Mouse (Mus musculus) kidney, adult 2 months (tissue): Measurements from ENCODE around the gene Tnni1. TPM values are rescaled to one million over a fixed set of nuclear protein-coding genes. Genes with fewer than 3 reads are reported as not detected.
A peak's percentile ranks its signal among the peaks of the same experiment; 100 is the strongest.

Experiments
- DNase-seq: peaks from one replicate; pipeline ENCODE4 v3.0.0; 2021
- H3K27ac ChIP-seq: fragments of 200-500 bp; 2 replicates; pipeline ENCODE4 v1.5.1; 2012; ENCODE audit warnings: low read depth, low read length, control low read depth, inconsistent platforms; ENCODE audit not compliant: insufficient read depth
- H3K27me3 ChIP-seq: fragments of 200-500 bp; replicated peaks from 2 replicates; pipeline ENCODE4 v1.6.1; 2012; ENCODE audit warnings: mild to moderate bottlenecking, moderate library complexity, low read length, inconsistent platforms; ENCODE audit not compliant: control insufficient read depth, insufficient read depth
- H3K36me3 ChIP-seq: fragments of 200-500 bp; 2 replicates; pipeline ENCODE4 v1.6.1; 2012; ENCODE audit warnings: mild to moderate bottlenecking, moderate library complexity, low read length, inconsistent platforms; ENCODE audit not compliant: control insufficient read depth, insufficient read depth
- H3K4me1 ChIP-seq: fragments of 200-500 bp; 2 replicates; pipeline ENCODE4 v1.6.1; 2011; ENCODE audit warnings: low read length; ENCODE audit not compliant: control insufficient read depth, insufficient read depth
- H3K4me3 ChIP-seq: fragments of 200-500 bp; 2 replicates; pipeline ENCODE4 v1.5.1; 2011; ENCODE audit warnings: mild to moderate bottlenecking, low read depth, low read length, control low read depth; ENCODE audit not compliant: insufficient read depth
- CTCF ChIP-seq: fragments of 200-500 bp; conservative IDR thresholded peaks from 2 replicates; pipeline ENCODE4 v1.5.1; 2011; ENCODE audit warnings: low read depth, mild to moderate bottlenecking, control low read depth, low read length, moderate library complexity, mixed read lengths; ENCODE audit not compliant: insufficient read depth, insufficient read length
- POLR2A ChIP-seq: fragments of 200-500 bp; IDR thresholded peaks from one replicate; pipeline ENCODE4 v1.6.1; 2011; ENCODE audit warnings: low read depth, low read length, control low read depth
- WGBS: fragments of 180-500 bp; shearing (Covaris S2); methylation state at CpG from one replicate; pipeline ENCODE4 v1.1.7; 2018; 5-methylcytosine and 5-hydroxymethylcytosine counted together
- polyA plus RNA-seq: library from polyadenylated mRNA; depleted of rRNA; stranded (reverse); fragments of >200 nt; gene quantifications from 2 replicates; pipeline ENCODE4 v1.2.3, GENCODE M21; 2012; rRNA removed

The Tnni1 gene
- polyA plus RNA-seq: 5.8 TPM in 1 of 2 replicates, not detected in the other

DNA sequence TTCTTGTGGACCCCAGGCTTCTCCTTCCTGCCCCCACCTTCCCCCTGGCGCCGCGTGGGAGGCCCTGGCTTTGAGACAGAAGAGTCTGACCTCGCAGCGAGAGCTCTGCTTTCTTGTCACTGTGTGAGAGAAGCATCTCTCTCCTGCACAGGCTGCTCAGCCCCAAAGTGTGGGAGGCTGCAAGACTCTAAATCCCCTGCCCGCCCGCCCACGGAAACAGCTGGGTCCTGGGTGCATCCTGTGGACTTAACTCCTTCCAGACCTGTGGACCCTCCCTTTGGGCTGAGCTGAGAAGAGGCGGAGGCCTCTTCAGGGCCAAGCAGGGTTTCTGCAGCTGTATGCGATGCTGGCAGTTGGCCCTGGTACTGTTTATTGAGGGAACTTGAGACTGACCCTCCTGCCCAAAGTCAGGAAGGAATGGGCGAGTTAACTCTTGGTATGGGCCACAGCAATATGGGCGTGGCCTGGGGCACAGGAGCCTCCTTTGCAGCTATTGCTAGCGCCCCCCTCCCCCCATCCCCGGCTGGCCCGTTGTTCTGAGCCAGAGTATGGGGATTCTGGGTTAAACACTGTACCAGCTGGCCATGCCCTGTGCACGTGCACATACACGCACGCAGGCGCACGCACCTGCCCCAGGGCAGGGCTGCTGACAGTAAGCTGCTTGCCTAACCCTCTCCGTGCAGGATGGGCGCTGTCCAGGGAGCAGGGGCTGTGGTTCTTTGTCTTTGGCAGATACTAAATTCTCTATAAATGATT lies at the start of gene Tnni1:
Gene Tnni1, plus strand, starts transcription at position 655 of the 756 bp plus-strand sequence.
- no peak within 1 kb of the TSS for H3K27ac ChIP-seq
- no peak within 1 kb of the TSS for H3K4me3 ChIP-seq
- no peaks in the 10 kb centered on the region for H3K27me3 ChIP-seq
- no peaks in the 10 kb centered on the region for H3K36me3 ChIP-seq
- 19% methylated on average over 22 of the region's 22 CpGs for WGBS
- DNase-seq: no peak
- no peak for TF ChIP-seq POLR2A
- no peak for TF ChIP-seq CTCF
- no peaks in the 10 kb centered on the region for H3K4me1 ChIP-seq

DNA sequence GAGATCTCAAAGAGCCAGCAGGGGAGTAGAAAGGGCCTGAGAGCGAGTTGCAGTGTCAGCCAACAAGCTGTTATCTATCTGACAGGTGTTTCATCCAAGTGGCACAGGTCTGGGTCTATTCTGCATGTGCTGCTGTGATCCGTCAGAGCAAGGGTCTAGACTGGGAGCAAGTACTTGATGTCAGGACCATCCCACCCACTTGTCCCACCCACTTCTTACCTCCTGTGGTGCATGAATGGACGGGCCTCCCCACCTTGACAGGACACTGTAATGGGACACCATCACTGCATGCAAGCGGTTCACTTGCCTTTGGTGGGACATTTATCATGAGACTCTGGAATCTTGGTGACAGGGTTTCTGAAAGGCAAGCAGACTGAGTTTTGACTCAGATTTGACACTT lies 49.4 kb upstream of the Tnni1 start:
- no peak for DNase-seq
- H3K27me3 ChIP-seq: no peaks in the 10 kb centered on the region
- TF ChIP-seq CTCF (no peak), POLR2A (no peak)
- peak overlapping the region; percentile 62 for H3K4me3 ChIP-seq
- WGBS: 42% methylated on average over 4 of the region's 4 CpGs
- no peaks in the 10 kb centered on the region for H3K36me3 ChIP-seq
- H3K27ac ChIP-seq: peak overlapping the region; percentile 83; the same call in 1 of the 2 replicates
- H3K4me1 ChIP-seq: peaks cover 6% of the 10 kb centered on the region

GRCm38 (mm10) chr1:135730296-135730695 lies 48.9 kb upstream of the Tnni1 start:
- H3K36me3 ChIP-seq: no peaks in the 10 kb centered on the region
- H3K4me1 ChIP-seq: peaks cover 11% of the 10 kb centered on the region
- TF ChIP-seq CTCF: no peak
- TF ChIP-seq POLR2A: no peak
- H3K4me3 ChIP-seq: peak overlapping the region; percentile 23
- no peaks in the 10 kb centered on the region for H3K27me3 ChIP-seq
- WGBS: 35% methylated on average over 3 of the region's 3 CpGs
- peak overlapping the region; percentile 49 for H3K27ac ChIP-seq
- peak; percentile 43 for DNase-seq

DNA sequence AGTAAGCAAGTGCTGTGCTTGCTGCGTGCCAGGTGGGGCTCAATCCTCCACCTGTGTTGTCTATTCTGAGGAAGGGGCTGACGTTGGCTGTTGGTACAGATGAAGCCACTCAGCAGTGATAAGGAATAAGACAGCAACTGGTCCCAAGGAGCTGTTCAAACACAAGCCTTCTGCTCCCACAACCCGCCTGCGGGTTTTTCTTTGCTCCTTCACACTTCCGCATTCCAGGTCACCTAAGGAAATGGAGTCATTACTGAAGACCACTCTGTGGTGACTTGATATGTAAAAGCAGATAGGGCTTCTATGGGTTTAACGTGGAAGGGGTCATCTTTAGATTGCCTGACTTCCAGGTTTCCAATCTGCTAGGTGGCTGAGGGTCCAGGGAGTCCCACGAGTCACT lies 47.8 kb upstream of the Tnni1 start:
- H3K4me1 ChIP-seq: peaks cover 14% of the 10 kb centered on the region

GRCm38 (mm10) chr1:135731897-135732684 lies 47.1 kb upstream of the Tnni1 start:
- peak; percentile 64 for DNase-seq
- Histone ChIP-seq H3K4me3 (no peak overlapping the region), H3K4me1 (peaks cover 14% of the 10 kb centered on the region), H3K27me3 (no peaks in the 10 kb centered on the region), H3K27ac (peak overlapping the region; percentile 60), H3K36me3 (no peaks in the 10 kb centered on the region)
- 35% methylated on average over 11 of the region's 11 CpGs for WGBS
- TF ChIP-seq POLR2A (no peak), CTCF (no peak)

More for the DNA sequence above, 47.8 kb upstream of the Tnni1 start:
- H3K36me3 ChIP-seq: no peaks in the 10 kb centered on the region
- no peaks in the 10 kb centered on the region for H3K27me3 ChIP-seq
- 65% methylated on average over 7 of the region's 7 CpGs for WGBS
- peak overlapping the region; percentile 60 for H3K27ac ChIP-seq
- DNase-seq: no peak
- TF ChIP-seq POLR2A (no peak), CTCF (no peak)
- 0 out of 2 replicates have a peak overlapping the region, but pooled peaks have one; percentile 5 for H3K4me3 ChIP-seq

- no peaks in the 10 kb centered on the region for H3K27me3 ChIP-seq
- 44% methylated on average over 6 of the region's 7 CpGs for WGBS
- H3K4me3 ChIP-seq: no peak overlapping the region
- peaks cover 14% of the 10 kb centered on the region for H3K4me1 ChIP-seq
- peak; percentile 58 for DNase-seq
- peak overlapping the region; percentile 26 for H3K27ac ChIP-seq
- no peak for TF ChIP-seq POLR2A
- no peak for TF ChIP-seq CTCF
- H3K36me3 ChIP-seq: no peaks in the 10 kb centered on the region
These were observed 44.9 kb upstream of the Tnni1 start for GRCm38 (mm10) chr1:135734225-135734937.
